Mouse (Mus musculus): Measurements from ENCODE around the gene Mink1. TPM values are rescaled to one million over a fixed set of nuclear protein-coding genes. Genes with fewer than 3 reads are reported as not detected.
A peak's percentile ranks its signal among the peaks of the same experiment; 100 is the strongest.

Mink1 gene
- total and polyA plus RNA-seq, 3 experiments, result 33.8 to 230 (median 57.3) TPM

GRCm38 (mm10) chr11:70638714-70639278, 76.1 kb downstream of the Mink1 start, which contains the start of gene Gp1ba:
Gene Gp1ba (plus strand): TSS chr11:70639122.
- H3K9ac ChIP-seq (ENCODE audit: control insufficient read depth, low read depth, low read length, poor library complexity, severe bottlenecking), result peak within 1 kb of the TSS; percentile 52
- peak; percentile 97 for DNase-seq (ENCODE audit: low read depth, low spot score)
- H3K36me3 ChIP-seq (ENCODE audit: control insufficient read depth in 1 of 2, insufficient read depth in 2 of 2, low read length in 2 of 2), result peaks cover 0 to 41% of the 10 kb centered on the region in 2 experiments; a peak in 2 of 4 replicates
- H3K27ac ChIP-seq (ENCODE audit: control insufficient read depth, low read depth, low read length), result peak within 1 kb of the TSS; percentile 96
- H3K27me3 ChIP-seq (ENCODE audit: control insufficient read depth in 1 of 2, insufficient read depth in 2 of 2, low read length in 2 of 2), result no peaks in the 10 kb centered on the region
- peaks cover 10% of the 10 kb centered on the region; the same call in 1 of the 2 replicates for H3K79me2 ChIP-seq (ENCODE audit: control insufficient read depth, insufficient read depth, low read length, poor library complexity)
- peaks cover 14 to 47% of the 10 kb centered on the region in 2 experiments for H3K4me1 ChIP-seq (ENCODE audit: control insufficient read depth in 1 of 2, insufficient read depth in 2 of 2, low read length in 2 of 2)
- H3K4me3 ChIP-seq (ENCODE audit: control insufficient read depth in 1 of 2, insufficient read depth in 1 of 2, low read depth in 2 of 2, low read length in 2 of 2), result peak within 1 kb of the TSS; percentile 8 to 9
- no peaks in the 10 kb centered on the region for H3K9me3 ChIP-seq (replicated peaks; ENCODE audit: insufficient read depth, low read length)
- no peak for TF ChIP-seq HCFC1 (IDR thresholded peaks at IDR 0.05; ENCODE audit: low read depth, low read length)
- no peak for TF ChIP-seq MEF2A (IDR thresholded peaks at IDR 0.05; ENCODE audit: extremely low read depth, insufficient replicate concordance, low read depth, low read length, poor library complexity, severe bottlenecking)
- TF ChIP-seq GATA1 (IDR thresholded peaks at IDR 0.05; ENCODE audit: low read depth, low read length), result peak; percentile 100
- TF ChIP-seq MYC (IDR thresholded peaks at IDR 0.05; ENCODE audit: low read depth, low read length), result peak; percentile 43
- no peak for TF ChIP-seq GABPA (IDR thresholded peaks at IDR 0.05; ENCODE audit: low read depth, low read length)
- peak; percentile 44 to 86; a peak in 2 of 4 replicates for TF ChIP-seq POLR2A (IDR thresholded peaks at IDR 0.05; ENCODE audit: control insufficient read depth in 1 of 2, insufficient read depth in 1 of 2, low read depth in 1 of 2, low read length in 2 of 2, poor library complexity in 1 of 2)
- TF ChIP-seq ZNF384 (IDR thresholded peaks at IDR 0.05; ENCODE audit: low read depth, low read length), result no peak; the same call in 1 of the 2 replicates
- no peak for TF ChIP-seq MYB (IDR thresholded peaks at IDR 0.05; ENCODE audit: low read depth, low read length)
- TF ChIP-seq MAZ (IDR thresholded peaks at IDR 0.05; ENCODE audit: low read depth, low read length), result peak; percentile 10; the same call in 1 of the 2 replicates
- peak; percentile 99 for TF ChIP-seq TCF12 (IDR thresholded peaks at IDR 0.05; ENCODE audit: low read depth, low read length)
- TF ChIP-seq CHD2 (IDR thresholded peaks at IDR 0.05; ENCODE audit: low read length), result no peak; the same call in 1 of the 2 replicates
- peak; percentile 69; the same call in 1 of the 2 replicates for TF ChIP-seq ZMIZ1 (IDR thresholded peaks at IDR 0.05; ENCODE audit: low read depth, low read length)
- peak; percentile 90 for TF ChIP-seq SIN3A (IDR thresholded peaks at IDR 0.05; ENCODE audit: low read length)
- TF ChIP-seq BHLHE40 (IDR thresholded peaks at IDR 0.05; ENCODE audit: borderline replicate concordance, low read depth, low read length), result peak; percentile 82; the same call in 1 of the 2 replicates
- TF ChIP-seq CHD1 (IDR thresholded peaks at IDR 0.05; ENCODE audit: low read depth, low read length), result no peak
- TF ChIP-seq USF1 (IDR thresholded peaks at IDR 0.05; ENCODE audit: low read depth, low read length), result peak; percentile 91
- no peak for TF ChIP-seq E2F4 (IDR thresholded peaks at IDR 0.05; ENCODE audit: borderline replicate concordance, low read depth, low read length)
- peak; percentile 93 for TF ChIP-seq RCOR1 (IDR thresholded peaks at IDR 0.05; ENCODE audit: low read depth, low read length)
- TF ChIP-seq POLR2AphosphoS5 (IDR thresholded peaks at IDR 0.05; ENCODE audit: borderline replicate concordance, low read depth, low read length), result no peak
- no peak for TF ChIP-seq CTCF (IDR thresholded peaks at IDR 0.05 in 2 of 3, conservative IDR thresholded peaks at IDR 0.05 in 1 of 3; ENCODE audit: control insufficient read depth in 1 of 3, insufficient read depth in 1 of 3, low read depth in 2 of 3, low read length in 3 of 3, poor library complexity in 1 of 3, severe bottlenecking in 1 of 3)
- TF ChIP-seq ZKSCAN1 (IDR thresholded peaks at IDR 0.05; ENCODE audit: low read depth, low read length), result no peak
- TF ChIP-seq NELFE (IDR thresholded peaks at IDR 0.05; ENCODE audit: low read depth, low read length), result peak; percentile 57
- peak; percentile 77 for TF ChIP-seq MAX (IDR thresholded peaks at IDR 0.05; ENCODE audit: low read length)
- no peak for TF ChIP-seq ZC3H11A (IDR thresholded peaks at IDR 0.05; ENCODE audit: low read depth, low read length)
- peak; percentile 49; the same call in 1 of the 2 replicates for TF ChIP-seq MXI1 (IDR thresholded peaks at IDR 0.05; ENCODE audit: low read depth, low read length)
- no peak for TF ChIP-seq RAD21 (IDR thresholded peaks at IDR 0.05; ENCODE audit: low read depth, low read length)
- TF ChIP-seq POLR2AphosphoS2 (IDR thresholded peaks at IDR 0.05; ENCODE audit: low read length), result peak; percentile 70; the same call in 1 of the 2 replicates
- no peak for TF ChIP-seq MAFK (IDR thresholded peaks at IDR 0.05; ENCODE audit: borderline replicate concordance, low read depth, low read length)
- TF ChIP-seq TAL1 (IDR thresholded peaks at IDR 0.05; ENCODE audit: low read length), result peak; percentile 97
- TF ChIP-seq TBP (IDR thresholded peaks at IDR 0.05; ENCODE audit: low read depth, low read length), result peak; percentile 91
- TF ChIP-seq JUND (IDR thresholded peaks at IDR 0.05; ENCODE audit: low read depth, low read length), result no peak
- TF ChIP-seq UBTF (IDR thresholded peaks at IDR 0.05; ENCODE audit: borderline replicate concordance, insufficient read depth, low read depth, low read length), result no peak
- no peak for TF ChIP-seq KAT2A (conservative IDR thresholded peaks at IDR 0.05; ENCODE audit: low read depth, low read length)
- no peak for TF ChIP-seq ELF1 (IDR thresholded peaks at IDR 0.05; ENCODE audit: low read depth, low read length)
- peak; percentile 90 for TF ChIP-seq ETS1 (IDR thresholded peaks at IDR 0.05; ENCODE audit: low read depth, low read length)
- no peak for TF ChIP-seq SMC3 (IDR thresholded peaks at IDR 0.05; ENCODE audit: low read depth, low read length)
- TF ChIP-seq USF2 (IDR thresholded peaks at IDR 0.05; ENCODE audit: borderline replicate concordance in 1 of 2, insufficient read depth in 1 of 2, low read depth in 1 of 2, low read length in 2 of 2), result 0 out of 4 replicates have a peak, but pooled peaks of 1 of the 2 experiments have one; percentile 22

Data from MEL (cell line).